Mouse (Mus musculus): ENCODE results near the gene Galnt3. TPM values are rescaled to one million over a fixed set of nuclear protein-coding genes. Genes with fewer than 3 reads are reported as not detected.

The Galnt3 gene
- 1.3 and 2.5 TPM in 2 replicates for polyA plus RNA-seq (2012; ENCODE audit: low replicate concordance)

GRCm38 (mm10) chr2:66124591-66125271 lies at the start of gene Galnt3:
Gene Galnt3, minus strand, starts transcription at chr2:66124994.

Other genes with a start within 250 kb of the Galnt3 start
- gene Ttc21b, start 131.6 kb upstream of the Galnt3 start, polyA plus RNA-seq (2012; ENCODE audit: low replicate concordance) = 0.17 and 0.18 TPM in 2 replicates